Mouse (Mus musculus) spleen, adult 2 months (tissue): ENCODE measurements around the gene Hint1. TPM values are rescaled to one million over a fixed set of nuclear protein-coding genes. Genes with fewer than 3 reads are reported as not detected.

ENCODE experiments used
- DNase-seq, 2 experiments: peaks; one replicate each; pipeline versions ENCODE4 v3.0.0 to v3.0.0-alpha.2; 2012 to 2021; ENCODE audit warnings: low spot score in 2 of 2, low read depth in 1 of 2
- H3K27ac ChIP-seq: fragments of 200-500 bp; 2 replicates; pipeline ENCODE4 v1.5.1; 2012; ENCODE audit warnings: low read length, inconsistent platforms; ENCODE audit not compliant: insufficient read depth
- H3K27me3 ChIP-seq: fragments of 200-500 bp; 2 replicates; pipeline ENCODE4 v1.6.1; 2012; ENCODE audit warnings: mild to moderate bottlenecking, moderate library complexity, low read length, inconsistent platforms; ENCODE audit not compliant: control insufficient read depth, insufficient read depth
- H3K36me3 ChIP-seq: fragments of 200-500 bp; 2 replicates; pipeline ENCODE4 v1.6.1; 2012; ENCODE audit warnings: mild to moderate bottlenecking, low read length, inconsistent platforms; ENCODE audit not compliant: control insufficient read depth, insufficient read depth
- H3K4me1 ChIP-seq: fragments of 200-500 bp; 2 replicates; pipeline ENCODE4 v1.6.1; 2011; ENCODE audit warnings: inconsistent platforms; ENCODE audit not compliant: control insufficient read depth, insufficient read depth, insufficient read length
- H3K4me3 ChIP-seq: fragments of 200-500 bp; 2 replicates; pipeline ENCODE4 v1.5.1; 2011; ENCODE audit warnings: mild to moderate bottlenecking, inconsistent platforms; ENCODE audit not compliant: insufficient read depth, insufficient read length; ENCODE audit errors: extremely low read depth
- CTCF ChIP-seq: fragments of 200-500 bp; IDR thresholded peaks from 2 replicates; pipeline ENCODE4 v1.5.1; 2011; ENCODE audit warnings: mild to moderate bottlenecking, inconsistent platforms; ENCODE audit not compliant: insufficient read depth, insufficient read length, insufficient replicate concordance; ENCODE audit errors: extremely low read depth
- POLR2A ChIP-seq: fragments of 200-500 bp; IDR thresholded peaks from 2 replicates; pipeline ENCODE4 v1.6.1; 2011; ENCODE audit warnings: low read depth, low read length, inconsistent platforms
- WGBS: fragments of 180-500 bp; shearing (Covaris S2); methylation state at CpG from one replicate; pipeline ENCODE4 v1.1.7; 2018; 5-methylcytosine and 5-hydroxymethylcytosine counted together
- polyA plus RNA-seq: library from polyadenylated mRNA; depleted of rRNA; stranded (reverse); fragments of >200 nt; gene quantifications from 2 replicates; pipeline ENCODE4 v1.2.3, GENCODE M21; 2012; rRNA removed

Hint1 gene
- 164 and 168 TPM in 2 replicates for polyA plus RNA-seq

- peak; percentile 75 to 90 for DNase-seq
- under 1% methylated on average over 107 of the region's 107 CpGs for whole genome bisulfite sequencing
- TF ChIP-seq CTCF (no peak), POLR2A (peak; percentile 87)
- peak within 1 kb of the TSS; percentile 88 for H3K27ac ChIP-seq
- H3K36me3 ChIP-seq, result peaks cover 8% of the 10 kb centered on the region
- H3K27me3 ChIP-seq, result no peaks in the 10 kb centered on the region
- H3K4me3 ChIP-seq, result peak within 1 kb of the TSS; percentile 96
- H3K4me1 ChIP-seq, result no peaks in the 10 kb centered on the region; the same call in none of the 2 replicates
Measured at GRCm38 (mm10) chr11:54866119-54867048, at the start of gene Hint1. Gene Hint1, plus strand, starts transcription at chr11:54866383.

DNA sequence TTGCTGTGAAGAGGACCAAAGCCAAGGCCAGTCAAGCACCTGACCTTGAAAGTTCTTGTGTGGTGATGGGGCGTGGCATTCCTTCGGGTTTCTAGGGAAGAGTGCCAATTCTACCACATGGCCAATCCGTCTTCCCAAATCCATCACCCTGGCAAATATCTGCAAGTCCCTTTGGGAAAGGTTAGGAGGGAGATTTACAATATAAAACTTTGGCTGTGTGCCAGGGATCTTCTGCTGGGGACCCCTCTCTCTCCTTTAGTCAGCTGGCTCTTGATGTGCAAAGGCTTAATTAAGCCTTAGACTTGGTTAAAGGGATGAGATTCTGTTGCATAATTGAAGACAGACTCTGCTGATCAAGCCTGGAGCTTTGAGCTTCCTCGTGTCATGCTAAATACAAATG lies 48.7 kb upstream of the Hint1 start:
- Histone ChIP-seq H3K4me1 (peaks cover 3% of the 10 kb centered on the region), H3K27me3 (no peaks in the 10 kb centered on the region), H3K4me3 (no peak overlapping the region), H3K36me3 (no peaks in the 10 kb centered on the region), H3K27ac (no peak overlapping the region)
- TF ChIP-seq POLR2A (no peak), CTCF (no peak)
- 84% methylated on average over 4 of the region's 4 CpGs for WGBS
- DNase-seq, result no peak

- Histone ChIP-seq H3K27me3 (no peaks in the 10 kb centered on the region), H3K27ac (no peak overlapping the region), H3K4me3 (no peak overlapping the region), H3K4me1 (peaks cover 3% of the 10 kb centered on the region), H3K36me3 (no peaks in the 10 kb centered on the region)
- no peak for TF ChIP-seq POLR2A
- TF ChIP-seq CTCF, result no peak
- 85% methylated on average over 7 of the region's 7 CpGs for WGBS
- no peak for DNase-seq
Measured at GRCm38 (mm10) chr11:54819489-54819888, 46.7 kb upstream of the Hint1 start.

GRCm38 (mm10) chr11:54823467-54823866 lies 42.7 kb upstream of the Hint1 start:
- H3K4me3 ChIP-seq, result no peak overlapping the region
- H3K27ac ChIP-seq, result no peak overlapping the region
- WGBS, result 84% methylated on average over 4 of the region's 4 CpGs
- H3K36me3 ChIP-seq, result no peaks in the 10 kb centered on the region
- TF ChIP-seq CTCF (no peak), POLR2A (no peak)
- DNase-seq, result no peak
- H3K4me1 ChIP-seq, result peaks cover 10% of the 10 kb centered on the region
- H3K27me3 ChIP-seq, result no peaks in the 10 kb centered on the region

- Histone ChIP-seq H3K4me1 (peaks cover 10% of the 10 kb centered on the region), H3K27ac (no peak overlapping the region), H3K36me3 (no peaks in the 10 kb centered on the region), H3K4me3 (no peak overlapping the region), H3K27me3 (no peaks in the 10 kb centered on the region)
- 86% methylated on average over 4 of the region's 4 CpGs for WGBS
- DNase-seq, result no peak
- TF ChIP-seq POLR2A (no peak), CTCF (no peak)
Measured at GRCm38 (mm10) chr11:54825774-54826173, 40.4 kb upstream of the Hint1 start.

GRCm38 (mm10) chr11:54826819-54827218 lies 39.4 kb upstream of the Hint1 start:
- 60% methylated on average over 8 of the region's 8 CpGs for WGBS
- no peaks in the 10 kb centered on the region for H3K27me3 ChIP-seq
- H3K36me3 ChIP-seq, result no peaks in the 10 kb centered on the region
- peak; percentile 29 to 54 for DNase-seq
- no peak overlapping the region for H3K4me3 ChIP-seq
- peaks cover 7% of the 10 kb centered on the region for H3K4me1 ChIP-seq
- H3K27ac ChIP-seq, result no peak overlapping the region
- no peak for TF ChIP-seq POLR2A
- no peak for TF ChIP-seq CTCF

DNA sequence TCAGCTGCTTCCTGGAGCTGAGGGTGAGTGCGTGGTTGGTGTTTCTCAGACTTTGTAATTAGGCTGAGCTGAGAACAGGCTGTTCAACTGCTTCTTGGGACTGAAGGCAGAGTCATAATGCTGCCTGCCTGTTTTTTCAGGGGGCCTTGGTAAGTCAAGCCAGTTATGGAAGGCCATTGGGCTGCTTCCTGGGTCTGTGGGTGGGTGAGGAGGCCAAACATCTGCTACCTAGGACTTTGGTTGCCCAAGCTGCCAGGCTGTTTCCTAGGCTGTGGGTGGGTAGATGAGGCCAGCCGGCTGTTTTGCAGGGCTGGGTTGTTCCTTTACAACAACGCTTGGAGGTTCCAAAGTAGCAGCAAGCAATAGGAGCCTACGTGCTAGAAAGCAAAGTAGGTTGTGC lies 32.4 kb upstream of the Hint1 start:
- no peak for TF ChIP-seq POLR2A
- no peak for TF ChIP-seq CTCF
- Histone ChIP-seq H3K4me1 (no peaks in the 10 kb centered on the region), H3K27ac (no peak overlapping the region), H3K4me3 (no peak overlapping the region), H3K27me3 (no peaks in the 10 kb centered on the region), H3K36me3 (no peaks in the 10 kb centered on the region)
- WGBS, result 46% methylated on average over 4 of the region's 4 CpGs
- DNase-seq, result no peak
